Mouse (Mus musculus) CD8-positive naive resting alpha-beta T cell, adult 2 months (primary cell): ENCODE data around the gene Mov10l1.

Experiments used
- DNase-seq, 2 experiments: peaks; one replicate each; pipeline ENCODE4 v3.0.0; 2022; ENCODE audit warnings: low read depth in 2 of 2, low spot score in 2 of 2

The Mov10l1 gene

GRCm38 (mm10) chr15:89007781-89008180 is 25.1 kb downstream of the Mov10l1 start:
- no peak for DNase-seq

- DNase-seq = no peak
Observed at GRCm38 (mm10) chr15:89016722-89017121, 34.0 kb downstream of the Mov10l1 start.

GRCm38 (mm10) chr15:89020085-89020484 is 37.4 kb downstream of the Mov10l1 start:
- DNase-seq = no peak

GRCm38 (mm10) chr15:89020492-89020891 is 37.8 kb downstream of the Mov10l1 start:
- no peak for DNase-seq

GRCm38 (mm10) chr15:89044381-89044780 is 61.7 kb downstream of the Mov10l1 start:
- no peak for DNase-seq

- no peak for DNase-seq
Observed at GRCm38 (mm10) chr15:89046356-89046755, 63.6 kb downstream of the Mov10l1 start.

- no peak for DNase-seq
Observed at GRCm38 (mm10) chr15:89054666-89055065, 72.0 kb downstream of the Mov10l1 start.

- no peak for DNase-seq
Observed at GRCm38 (mm10) chr15:89058736-89059135, 76.0 kb downstream of the Mov10l1 start.

GRCm38 (mm10) chr15:89059161-89059931 is 76.6 kb downstream of the Mov10l1 start, which contains the start of gene Panx2:
Gene Panx2, plus strand, starts transcription at chr15:89059734.
- no peak for DNase-seq

- DNase-seq = no peak
Observed at GRCm38 (mm10) chr15:89060032-89060681, 77.4 kb downstream of the Mov10l1 start.

GRCm38 (mm10) chr15:89060811-89061460 is 78.2 kb downstream of the Mov10l1 start:
- DNase-seq = no peak

- no peak for DNase-seq
Observed at GRCm38 (mm10) chr15:89061761-89062517, 79.2 kb downstream of the Mov10l1 start.

- DNase-seq = no peak
Observed at GRCm38 (mm10) chr15:89062518-89062910, 79.8 kb downstream of the Mov10l1 start.

- DNase-seq = no peak
Observed at GRCm38 (mm10) chr15:89063001-89063400, 80.3 kb downstream of the Mov10l1 start.

GRCm38 (mm10) chr15:89063536-89063935 is 80.8 kb downstream of the Mov10l1 start:
- DNase-seq = no peak

GRCm38 (mm10) chr15:89064891-89065290 is 82.2 kb downstream of the Mov10l1 start:
- no peak for DNase-seq

GRCm38 (mm10) chr15:89067609-89068008 is 84.9 kb downstream of the Mov10l1 start:
- no peak for DNase-seq

- DNase-seq = no peak
Observed at GRCm38 (mm10) chr15:89068226-89068625, 85.5 kb downstream of the Mov10l1 start.

GRCm38 (mm10) chr15:89069336-89069840 is 86.7 kb downstream of the Mov10l1 start:
- no peak for DNase-seq

- DNase-seq = no peak
Observed at GRCm38 (mm10) chr15:89070606-89071005, 87.9 kb downstream of the Mov10l1 start.

GRCm38 (mm10) chr15:89073993-89074603 is 91.4 kb downstream of the Mov10l1 start:
- no peak for DNase-seq
